Mouse (Mus musculus) MN1 (cell line): ENCODE data around the gene Gm21903.
"Not testable (repeated sequence)": the region's sequence is repeated elsewhere in the genome, so short reads cannot be mapped to it uniquely, and the experiment has no call there.

Experiments used
- DNase-seq: peaks from one replicate; pipeline ENCODE4 v3.0.0-alpha.2; 2016; ENCODE audit warnings: low spot score

Gene Gm21903

DNA sequence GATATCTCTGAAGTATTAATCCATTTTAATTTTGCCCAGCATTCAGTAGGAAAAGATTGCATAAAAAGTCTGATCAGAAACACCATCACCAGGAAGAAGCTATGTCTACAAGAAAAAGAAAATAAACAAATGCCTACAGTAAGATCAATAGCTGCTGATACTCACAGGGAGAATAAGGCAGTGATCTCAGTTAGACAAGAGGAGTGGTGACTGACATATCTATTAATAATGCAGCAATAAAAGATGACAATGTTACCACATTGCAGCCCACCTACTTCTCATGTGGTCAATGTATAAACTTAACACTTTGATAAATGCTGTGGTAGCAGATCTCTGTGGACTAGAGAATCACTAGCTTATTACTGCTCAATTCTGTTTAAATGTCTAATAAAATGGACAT is at the start of gene Gm21903:
Gene Gm21903, minus strand, starts transcription at position 101 of the 400 bp plus-strand sequence.
- DNase-seq = no peak

DNA sequence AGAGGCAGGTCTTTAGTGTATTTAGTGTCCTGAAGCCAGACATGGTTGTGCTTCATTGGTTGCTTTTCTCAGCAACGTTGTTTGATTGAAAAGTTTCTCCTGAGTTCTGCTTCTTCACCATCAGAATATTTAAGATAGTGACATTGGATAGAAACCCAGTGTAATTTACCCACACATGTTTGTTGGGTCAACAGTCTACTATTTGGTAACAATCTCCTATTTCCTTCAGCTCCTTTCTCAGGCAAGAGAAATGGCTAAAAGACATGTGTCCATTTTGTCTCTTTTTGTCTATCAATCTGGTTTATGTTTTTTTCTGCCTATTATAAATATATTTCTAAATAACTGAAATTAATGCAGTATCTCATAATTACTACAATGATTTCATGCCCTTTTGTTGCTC is 33.8 kb upstream of the Gm21903 start, which contains the start of gene Esp23:
Gene Esp23, minus strand, starts transcription at position 101 of the 400 bp plus-strand sequence.
- no peak for DNase-seq

- DNase-seq = no peak
Observed at GRCm38 (mm10) chr17:39063641-39064040, 20.5 kb upstream of the Gm21903 start.

DNA sequence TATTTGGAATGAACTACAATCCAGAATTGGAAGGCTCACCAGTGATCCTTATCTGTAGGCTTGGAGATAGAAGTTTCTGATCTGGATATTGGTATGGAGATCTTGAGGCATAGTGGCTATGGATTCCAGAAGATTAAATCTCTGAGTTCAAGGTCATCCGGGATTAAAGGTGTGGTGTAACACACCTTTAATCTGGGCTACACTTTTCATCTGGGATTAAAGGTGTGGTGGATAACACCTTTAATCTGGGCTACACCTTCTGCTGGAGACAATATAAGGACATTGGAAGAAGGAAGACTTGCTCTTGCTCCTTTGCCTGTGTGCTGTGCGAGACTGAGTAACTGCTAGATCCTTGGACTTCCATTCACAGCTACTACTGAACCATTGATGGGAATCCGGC is 6.7 kb downstream of the Gm21903 start, which contains the start of gene Esp24:
Gene Esp24, plus strand, starts transcription at position 301 of the 400 bp plus-strand sequence.
- DNase-seq = not testable (repeated sequence)

GRCm38 (mm10) chr17:39017184-39017583 is 26.0 kb downstream of the Gm21903 start:
- no peak for DNase-seq

- DNase-seq = no peak
Observed at GRCm38 (mm10) chr17:39010675-39011638, 32.2 kb downstream of the Gm21903 start.

GRCm38 (mm10) chr17:39009846-39010245 is 33.3 kb downstream of the Gm21903 start:
- no peak for DNase-seq
